Mouse (Mus musculus) midbrain, embryonic 14.5 days (tissue): ENCODE results near the gene R3hdm2. TPM values are rescaled to one million over a fixed set of nuclear protein-coding genes. Genes with fewer than 3 reads are reported as not detected.
A peak's percentile ranks its signal among the peaks of the same experiment; 100 is the strongest.

ENCODE experiments used
- ATAC-seq: fragments of 200-750 bp; cut with Nextera tagmentation; 2 replicates; pipeline ENCODE4 v1.8.0; 2017; ENCODE audit warnings: moderate number of reproducible peaks, moderate library complexity; ENCODE audit not compliant: low FRiP score, low TSS enrichment
- DNase-seq: peaks from one replicate; pipeline ENCODE4 v3.0.0-alpha.2; 2015
- H3K27ac ChIP-seq: fragments of 300-500 bp; sonication (generic); replicated peaks from 2 replicates; pipeline ENCODE4 v1.5.1; 2014; ENCODE audit warnings: mild to moderate bottlenecking, low read depth, low read length, moderate library complexity
- H3K27me3 ChIP-seq: fragments of 300-500 bp; sonication (generic); 2 replicates; pipeline ENCODE4 v1.6.1; 2014; ENCODE audit warnings: low read length, control low read depth, mixed read lengths; ENCODE audit not compliant: control insufficient read depth, insufficient read depth
- H3K36me3 ChIP-seq: fragments of 300-500 bp; sonication (generic); 2 replicates; pipeline ENCODE4 v1.6.1; 2014; ENCODE audit warnings: low read length, control low read depth; ENCODE audit not compliant: control insufficient read depth, insufficient read depth
- H3K4me1 ChIP-seq: fragments of 300-500 bp; sonication (generic); 2 replicates; pipeline ENCODE4 v1.6.1; 2014; ENCODE audit warnings: mild to moderate bottlenecking, antibody characterized with exemption, low read length, control low read depth; ENCODE audit not compliant: control insufficient read depth, insufficient read depth
- H3K4me2 ChIP-seq: fragments of 300-500 bp; sonication (generic); 2 replicates; pipeline ENCODE4 v1.6.1; 2014; ENCODE audit warnings: mild to moderate bottlenecking, low read length, moderate library complexity
- H3K4me3 ChIP-seq: fragments of 300-500 bp; sonication (generic); replicated peaks from 2 replicates; pipeline ENCODE4 v1.5.1; 2014; ENCODE audit warnings: low read depth, low read length
- H3K9ac ChIP-seq: fragments of 300-500 bp; sonication (generic); replicated peaks from 2 replicates; pipeline ENCODE4 v1.6.1; 2014; ENCODE audit warnings: mild to moderate bottlenecking, low read length, moderate library complexity
- H3K9me3 ChIP-seq: fragments of 300-500 bp; sonication (generic); 2 replicates; pipeline ENCODE4 v1.6.1; 2016; ENCODE audit warnings: low read length, control low read depth, mixed read lengths; ENCODE audit not compliant: control insufficient read depth
- WGBS: fragments of 180-500 bp; shearing (Covaris S2); extraction: QIAGEN DNeasy Blood & Tissue Kit; methylation state at CpG from one replicate; pipeline ENCODE4 v1.1.7; 2014; 5-methylcytosine and 5-hydroxymethylcytosine counted together
- polyA plus RNA-seq: library from polyadenylated mRNA; unstranded; fragments of >200 nt; fragmentation: Nextera tagmentation; extraction: Ambion mirVana; gene quantifications from 2 replicates; pipeline ENCODE4 v1.2.1, GENCODE M21; 2014

The R3hdm2 gene
- polyA plus RNA-seq, 1 experiment from 2014 or later = 34.0 TPM

GRCm38 (mm10) chr10:127471281-127471988 is 91.3 kb downstream of the R3hdm2 start:
- no peak overlapping the region for H3K4me2 ChIP-seq
- no peak overlapping the region for H3K9ac ChIP-seq
- ATAC-seq (no peak), DNase-seq (no peak)
- no peaks in the 10 kb centered on the region for H3K9me3 ChIP-seq
- H3K36me3 ChIP-seq = peaks cover 47% of the 10 kb centered on the region
- no peaks in the 10 kb centered on the region for H3K27me3 ChIP-seq
- 84% methylated on average over 15 of the region's 15 CpGs for WGBS
- H3K27ac ChIP-seq = no peak overlapping the region
- no peak overlapping the region for H3K4me3 ChIP-seq
- H3K4me1 ChIP-seq = no peaks in the 10 kb centered on the region

- WGBS = 88% methylated on average over 9 of the region's 9 CpGs
- no peak overlapping the region for H3K27ac ChIP-seq
- peaks cover 60% of the 10 kb centered on the region for H3K36me3 ChIP-seq
- no peaks in the 10 kb centered on the region for H3K27me3 ChIP-seq
- no peaks in the 10 kb centered on the region for H3K4me1 ChIP-seq
- H3K9me3 ChIP-seq = no peaks in the 10 kb centered on the region
- no peak overlapping the region for H3K4me2 ChIP-seq
- DNase-seq (no peak), ATAC-seq (no peak)
- no peak overlapping the region for H3K9ac ChIP-seq
- H3K4me3 ChIP-seq = no peak overlapping the region
These were observed 92.6 kb downstream of the R3hdm2 start for GRCm38 (mm10) chr10:127472722-127473121.

GRCm38 (mm10) chr10:127475175-127475574 is 95.0 kb downstream of the R3hdm2 start:
- no peaks in the 10 kb centered on the region for H3K4me1 ChIP-seq
- 98% methylated on average over 4 of the region's 4 CpGs for WGBS
- ATAC-seq (no peak), DNase-seq (no peak)
- no peak overlapping the region for H3K4me3 ChIP-seq
- no peaks in the 10 kb centered on the region for H3K9me3 ChIP-seq
- peaks cover 60% of the 10 kb centered on the region for H3K36me3 ChIP-seq
- H3K4me2 ChIP-seq = no peak overlapping the region
- no peak overlapping the region for H3K27ac ChIP-seq
- H3K9ac ChIP-seq = no peak overlapping the region
- no peaks in the 10 kb centered on the region for H3K27me3 ChIP-seq

GRCm38 (mm10) chr10:127476541-127476940 is 96.4 kb downstream of the R3hdm2 start:
- no peak for DNase-seq
- 91% methylated on average over 3 of the region's 3 CpGs for WGBS
- Histone ChIP-seq H3K4me3 (no peak overlapping the region), H3K9ac (no peak overlapping the region), H3K27ac (no peak overlapping the region), H3K4me1 (no peaks in the 10 kb centered on the region), H3K4me2 (no peak overlapping the region), H3K36me3 (peaks cover 60% of the 10 kb centered on the region), H3K27me3 (no peaks in the 10 kb centered on the region), H3K9me3 (no peaks in the 10 kb centered on the region)
- ATAC-seq = no peak

- H3K4me1 ChIP-seq = no peaks in the 10 kb centered on the region
- no peak overlapping the region for H3K4me2 ChIP-seq
- H3K27ac ChIP-seq = no peak overlapping the region
- H3K27me3 ChIP-seq = no peaks in the 10 kb centered on the region
- 84% methylated on average over 7 of the region's 7 CpGs for WGBS
- no peak overlapping the region for H3K9ac ChIP-seq
- H3K36me3 ChIP-seq = peaks cover 61% of the 10 kb centered on the region
- H3K4me3 ChIP-seq = no peak overlapping the region
- no peak for ATAC-seq
- DNase-seq = no peak
- no peaks in the 10 kb centered on the region for H3K9me3 ChIP-seq
These were observed 97.2 kb downstream of the R3hdm2 start for GRCm38 (mm10) chr10:127477301-127477700.

GRCm38 (mm10) chr10:127479131-127479530 is 99.0 kb downstream of the R3hdm2 start:
- H3K27ac ChIP-seq = no peak overlapping the region
- H3K9me3 ChIP-seq = no peaks in the 10 kb centered on the region
- DNase-seq = peak; percentile 78
- H3K9ac ChIP-seq = no peak overlapping the region
- no peaks in the 10 kb centered on the region for H3K4me1 ChIP-seq
- H3K4me2 ChIP-seq = no peak overlapping the region
- H3K27me3 ChIP-seq = no peaks in the 10 kb centered on the region
- ATAC-seq = no peak
- H3K36me3 ChIP-seq = peaks cover 61% of the 10 kb centered on the region
- no peak overlapping the region for H3K4me3 ChIP-seq
- 98% methylated on average over 4 of the region's 4 CpGs for WGBS

- no peaks in the 10 kb centered on the region for H3K27me3 ChIP-seq
- H3K36me3 ChIP-seq = peaks cover 69% of the 10 kb centered on the region
- 92% methylated on average over 19 of the region's 19 CpGs for WGBS
- H3K4me1 ChIP-seq = no peaks in the 10 kb centered on the region
- ATAC-seq = no peak
- H3K9ac ChIP-seq = no peak overlapping the region
- no peak overlapping the region for H3K4me2 ChIP-seq
- no peak overlapping the region for H3K4me3 ChIP-seq
- H3K9me3 ChIP-seq = no peaks in the 10 kb centered on the region
- no peak for DNase-seq
- no peak overlapping the region for H3K27ac ChIP-seq
These were observed 101.0 kb downstream of the R3hdm2 start for GRCm38 (mm10) chr10:127480833-127481813.

- Histone ChIP-seq H3K4me1 (no peaks in the 10 kb centered on the region), H3K4me2 (no peak overlapping the region), H3K27me3 (no peaks in the 10 kb centered on the region), H3K27ac (no peak overlapping the region), H3K36me3 (peaks cover 73% of the 10 kb centered on the region), H3K9ac (no peak overlapping the region), H3K9me3 (no peaks in the 10 kb centered on the region), H3K4me3 (no peak overlapping the region)
- DNase-seq (no peak), ATAC-seq (no peak)
- 92% methylated on average over 10 of the region's 10 CpGs for WGBS
These were observed 105.1 kb downstream of the R3hdm2 start for GRCm38 (mm10) chr10:127485235-127485634.
